Mouse (Mus musculus): ENCODE data around the gene Coq7.

GRCm38 (mm10) chr7:118502333-118502732 lies 30.8 kb downstream of the Coq7 start:
- TF ChIP-seq CTCF (IDR thresholded peaks at IDR 0.05; ENCODE audit: low read depth, low read length) (no peak), POLR2A (IDR thresholded peaks at IDR 0.05; ENCODE audit: borderline replicate concordance, low read depth, low read length) (no peak)

All from bone marrow macrophage, adult 2 months (primary cell).